Mouse (Mus musculus) small intestine, adult 2 months (tissue): ENCODE data around the gene Fhad1. TPM values are rescaled to one million over a fixed set of nuclear protein-coding genes. Genes with fewer than 3 reads are reported as not detected.

ENCODE experiments used
- H3K27ac ChIP-seq: fragments of 200-500 bp; 2 replicates; pipeline ENCODE4 v1.5.1; 2012; ENCODE audit warnings: low read depth, low read length, control low read depth, inconsistent platforms; ENCODE audit not compliant: insufficient read depth
- H3K27me3 ChIP-seq: fragments of 200-500 bp; 2 replicates; pipeline ENCODE4 v1.6.1; 2012; ENCODE audit warnings: mild to moderate bottlenecking, moderate library complexity, low read length, inconsistent platforms; ENCODE audit not compliant: control insufficient read depth, insufficient read depth
- H3K36me3 ChIP-seq: fragments of 200-500 bp; 2 replicates; pipeline ENCODE4 v1.6.1; 2012; ENCODE audit warnings: mild to moderate bottlenecking, low read length, control low read depth, inconsistent platforms; ENCODE audit not compliant: control insufficient read depth, insufficient read depth
- H3K4me1 ChIP-seq: fragments of 200-500 bp; 2 replicates; pipeline ENCODE4 v1.6.1; 2012; ENCODE audit warnings: low read length, inconsistent platforms, mixed read lengths; ENCODE audit not compliant: control insufficient read depth, insufficient read depth, insufficient read length
- H3K4me3 ChIP-seq: fragments of 200-500 bp; 2 replicates; pipeline ENCODE4 v1.5.1; 2012; ENCODE audit warnings: low read depth, mild to moderate bottlenecking, control low read depth, inconsistent platforms, low read length, moderate library complexity
- CTCF ChIP-seq: fragments of 200-500 bp; IDR thresholded peaks from 2 replicates; pipeline ENCODE4 v1.5.1; 2012; ENCODE audit warnings: low read depth, mild to moderate bottlenecking, control low read depth, inconsistent platforms, low read length, moderate library complexity, mixed read lengths; ENCODE audit not compliant: insufficient replicate concordance, insufficient read length; ENCODE audit errors: extremely low read depth
- POLR2A ChIP-seq: fragments of 200-500 bp; IDR thresholded peaks from 2 replicates; pipeline ENCODE4 v1.6.1; 2012; ENCODE audit warnings: low read depth, mild to moderate bottlenecking, control low read depth, inconsistent platforms, low read length, moderate library complexity
- WGBS: fragments of 180-500 bp; shearing (Covaris S2); methylation state at CpG from one replicate; pipeline ENCODE4 v1.1.7; 2018; 5-methylcytosine and 5-hydroxymethylcytosine counted together
- polyA plus RNA-seq: library from polyadenylated mRNA; depleted of rRNA; stranded (reverse); fragments of >200 nt; gene quantifications from 2 replicates; pipeline ENCODE4 v1.2.3, GENCODE M21; 2012

The Fhad1 gene
- polyA plus RNA-seq, 1 experiment = 0.05 TPM

- Histone ChIP-seq H3K27me3 (no peaks in the 10 kb centered on the region), H3K36me3 (no peaks in the 10 kb centered on the region), H3K27ac (no peak overlapping the region), H3K4me1 (peaks cover 2% of the 10 kb centered on the region; the same call in 1 of the 2 replicates), H3K4me3 (no peak overlapping the region)
- TF ChIP-seq CTCF (no peak), POLR2A (no peak)
- WGBS = 58% methylated on average over 6 of the region's 6 CpGs
Measured at GRCm38 (mm10) chr4:141964575-141964974, 50.3 kb downstream of the Fhad1 start.

GRCm38 (mm10) chr4:141963907-141964306, 51.0 kb downstream of the Fhad1 start:
- WGBS = 50% methylated on average over 3 of the region's 3 CpGs
- Histone ChIP-seq H3K27me3 (no peaks in the 10 kb centered on the region), H3K4me3 (no peak overlapping the region), H3K27ac (no peak overlapping the region), H3K4me1 (peaks cover 2% of the 10 kb centered on the region; the same call in 1 of the 2 replicates), H3K36me3 (no peaks in the 10 kb centered on the region)
- no peak for TF ChIP-seq POLR2A
- no peak for TF ChIP-seq CTCF

DNA sequence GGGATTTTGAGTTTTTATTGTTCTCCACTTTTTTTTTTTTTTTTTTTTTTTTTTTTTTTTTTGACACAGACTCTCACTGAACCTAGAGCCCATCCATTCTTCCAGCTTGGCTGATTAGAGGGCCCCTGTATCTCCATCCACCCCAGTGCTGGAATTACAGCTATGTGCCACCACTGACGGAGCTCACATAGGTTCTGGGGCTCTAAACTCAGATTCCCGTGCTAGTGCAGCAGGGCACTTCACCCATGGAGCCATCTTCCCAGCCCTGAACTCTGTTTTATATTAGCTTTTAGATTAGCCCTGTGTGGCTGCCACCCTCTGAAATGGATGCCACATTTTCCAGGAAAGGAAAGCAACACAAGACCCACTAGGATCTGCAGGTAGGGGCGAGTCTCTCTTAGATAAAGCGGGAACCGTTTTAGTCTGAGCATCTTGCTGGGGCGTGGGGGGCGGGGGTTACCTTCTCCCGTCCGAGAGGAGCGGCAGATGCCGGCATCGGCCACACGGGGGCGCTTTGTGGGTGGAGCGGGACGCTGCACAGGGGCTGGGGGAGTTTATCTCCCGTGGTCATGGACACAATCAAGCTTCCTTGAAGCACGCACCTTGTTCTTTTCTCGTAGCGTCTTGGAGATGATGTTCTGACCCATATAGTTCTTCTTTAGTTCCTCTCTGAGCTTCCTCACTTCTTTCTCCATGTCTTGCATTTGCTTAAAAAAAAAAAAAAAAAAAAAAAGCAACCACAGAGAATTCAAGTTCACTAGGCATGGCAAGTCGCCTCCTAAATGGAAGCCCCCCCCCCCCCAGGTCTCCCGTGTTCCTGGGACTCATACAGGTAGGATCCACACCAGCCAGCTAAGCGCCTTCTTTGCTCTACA, 51.8 kb downstream of the Fhad1 start:
- Histone ChIP-seq H3K4me3 (no peak overlapping the region), H3K27me3 (no peaks in the 10 kb centered on the region), H3K4me1 (peaks cover 8% of the 10 kb centered on the region), H3K27ac (no peak overlapping the region), H3K36me3 (no peaks in the 10 kb centered on the region)
- peak; percentile 74; the same call in 1 of the 2 replicates for TF ChIP-seq CTCF
- TF ChIP-seq POLR2A = no peak
- WGBS = 17% methylated on average over 23 of the region's 23 CpGs

DNA sequence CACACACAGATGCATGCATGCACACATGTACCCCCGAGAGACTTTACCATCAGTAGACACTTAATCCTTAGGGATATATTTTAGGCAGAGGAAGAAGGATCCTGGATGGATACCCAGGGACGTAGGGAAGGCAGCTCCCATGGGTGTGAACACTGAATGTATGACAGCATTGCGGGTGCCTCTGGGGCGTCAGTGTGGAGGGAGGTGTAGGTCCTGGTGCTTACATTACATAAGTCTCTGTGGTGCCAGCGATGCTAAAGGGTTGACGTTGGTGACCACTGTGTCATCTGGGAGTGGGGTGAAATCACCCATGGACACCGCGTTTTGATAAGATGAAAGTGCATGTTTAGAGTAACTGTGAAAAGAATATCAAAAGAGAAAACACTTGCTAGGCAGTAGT, 54.8 kb downstream of the Fhad1 start:
- no peak overlapping the region for H3K27ac ChIP-seq
- WGBS = 82% methylated on average over 8 of the region's 8 CpGs

DNA sequence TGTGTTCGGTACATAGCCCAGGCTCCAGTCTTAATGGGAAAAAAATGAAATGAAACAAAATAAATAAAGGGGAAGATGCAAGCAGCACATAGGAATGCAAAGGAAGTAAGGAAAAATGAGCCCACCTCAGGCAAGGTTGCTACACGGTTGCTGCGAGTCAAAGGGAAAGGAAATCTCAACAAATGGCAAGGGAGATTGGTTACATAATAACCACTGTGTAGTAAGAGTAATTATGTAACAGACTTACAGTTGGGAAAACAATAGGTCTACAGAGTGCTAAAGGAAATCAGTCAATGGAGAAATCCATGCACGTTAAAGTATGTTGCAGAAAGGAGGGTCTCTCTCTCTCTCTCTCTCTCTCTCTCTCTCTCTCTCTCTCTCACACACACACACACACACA, 55.3 kb downstream of the Fhad1 start:
- TF ChIP-seq POLR2A = no peak
- TF ChIP-seq CTCF = no peak
- 27% methylated on average over 4 of the region's 4 CpGs for WGBS
- Histone ChIP-seq H3K36me3 (no peaks in the 10 kb centered on the region), H3K4me3 (no peak overlapping the region), H3K27me3 (no peaks in the 10 kb centered on the region), H3K4me1 (peaks cover 19% of the 10 kb centered on the region), H3K27ac (no peak overlapping the region)

More for the DNA sequence above, 54.8 kb downstream of the Fhad1 start:
- H3K4me3 ChIP-seq = no peak overlapping the region
- no peaks in the 10 kb centered on the region for H3K27me3 ChIP-seq
- no peaks in the 10 kb centered on the region for H3K36me3 ChIP-seq
- peaks cover 19% of the 10 kb centered on the region for H3K4me1 ChIP-seq
- TF ChIP-seq CTCF (no peak), POLR2A (no peak)

GRCm38 (mm10) chr4:141958614-141959375, 56.1 kb downstream of the Fhad1 start:
- Histone ChIP-seq H3K36me3 (no peaks in the 10 kb centered on the region), H3K4me3 (no peak overlapping the region), H3K27me3 (no peaks in the 10 kb centered on the region), H3K27ac (no peak overlapping the region), H3K4me1 (peaks cover 25% of the 10 kb centered on the region)
- WGBS = 36% methylated on average over 7 of the region's 7 CpGs
- TF ChIP-seq POLR2A (no peak), CTCF (no peak)

DNA sequence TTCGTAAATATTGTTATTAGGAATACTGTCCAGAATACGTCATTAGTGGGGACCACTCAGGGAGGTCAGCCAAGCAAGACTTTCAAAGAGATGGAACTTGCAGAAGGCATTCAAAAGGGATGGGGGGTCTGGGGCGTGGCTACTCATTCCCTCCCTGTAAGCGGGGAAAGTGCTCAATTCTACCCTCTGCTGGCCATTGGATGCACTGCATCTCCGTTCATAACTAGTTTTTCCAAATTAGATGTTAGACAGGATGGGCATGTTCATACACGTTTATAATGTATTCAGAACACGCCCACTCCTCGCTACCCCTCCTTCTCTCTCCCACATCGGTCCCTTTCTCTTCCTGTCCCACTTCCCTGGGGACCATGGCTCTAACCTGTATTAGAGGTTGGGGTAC, 56.7 kb downstream of the Fhad1 start:
- TF ChIP-seq POLR2A (no peak), CTCF (peak; percentile 90; the same call in 1 of the 2 replicates)
- no peak overlapping the region for H3K4me3 ChIP-seq
- no peaks in the 10 kb centered on the region for H3K36me3 ChIP-seq
- 8% methylated on average over 9 of the region's 9 CpGs for WGBS
- peaks cover 24% of the 10 kb centered on the region for H3K4me1 ChIP-seq
- no peak overlapping the region for H3K27ac ChIP-seq
- no peaks in the 10 kb centered on the region for H3K27me3 ChIP-seq

DNA sequence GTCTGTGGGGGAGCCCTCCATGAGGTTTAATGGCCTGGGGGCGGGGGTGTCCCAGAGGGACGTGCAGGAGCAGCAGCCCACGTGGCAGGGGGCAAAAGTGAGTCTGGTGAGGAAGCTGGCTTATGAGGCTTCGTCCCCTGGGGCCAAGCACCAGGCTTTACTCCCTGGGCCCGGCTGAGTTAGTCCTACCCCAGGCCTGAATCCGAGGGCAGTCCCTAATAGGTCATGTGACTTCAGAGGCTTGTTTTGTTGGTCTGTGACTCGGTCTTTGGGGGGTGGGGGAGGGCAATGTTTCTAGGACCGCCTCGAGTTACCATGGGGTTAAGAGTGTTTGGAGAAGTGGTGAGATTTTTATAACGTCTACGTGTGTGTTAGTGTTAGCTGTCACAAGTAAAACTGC, 57.1 kb downstream of the Fhad1 start:
- Histone ChIP-seq H3K4me3 (no peak overlapping the region), H3K36me3 (no peaks in the 10 kb centered on the region), H3K27ac (no peak overlapping the region), H3K27me3 (no peaks in the 10 kb centered on the region), H3K4me1 (peaks cover 22% of the 10 kb centered on the region)
- WGBS = 32% methylated on average over 11 of the region's 11 CpGs
- no peak for TF ChIP-seq POLR2A
- TF ChIP-seq CTCF = no peak
